Mouse (Mus musculus): ENCODE data around the gene Dnajb3.
"Not testable (repeated sequence)": the region's sequence is repeated elsewhere in the genome, so short reads cannot be mapped to it uniquely, and the experiment has no call there.

Dnajb3 gene

GRCm38 (mm10) chr1:88215466-88216380 lies 10.1 kb upstream of the Dnajb3 start:
- DNase-seq: peak; percentile 3 to 33

GRCm38 (mm10) chr1:88214462-88214952 lies 8.9 kb upstream of the Dnajb3 start:
- no peak for DNase-seq

- peak; percentile 13 to 47 for DNase-seq
Measured at GRCm38 (mm10) chr1:88213766-88214461, 8.3 kb upstream of the Dnajb3 start.

DNA sequence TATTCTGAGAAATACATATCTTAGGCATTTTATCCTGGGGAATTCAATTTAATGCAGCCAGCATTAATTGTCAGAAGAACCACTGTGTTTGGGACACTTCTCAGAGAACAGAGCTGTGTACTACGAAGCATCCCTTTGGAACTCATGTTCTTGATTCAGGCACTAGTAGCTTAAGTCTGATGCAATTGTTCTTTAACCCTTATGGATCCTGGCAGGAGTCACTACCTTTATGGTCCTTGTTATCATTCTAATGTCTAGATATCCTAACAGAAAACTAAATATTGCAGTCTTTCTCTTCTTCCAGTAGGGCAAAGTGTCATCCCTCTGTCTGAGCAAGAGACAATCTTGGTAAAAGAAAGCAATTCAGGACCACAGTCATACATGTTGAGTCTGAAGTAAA lies 7.5 kb upstream of the Dnajb3 start:
- no peak for DNase-seq

- peak; percentile 24 to 39 for DNase-seq
Measured at GRCm38 (mm10) chr1:88212341-88213045, 6.9 kb upstream of the Dnajb3 start.

DNA sequence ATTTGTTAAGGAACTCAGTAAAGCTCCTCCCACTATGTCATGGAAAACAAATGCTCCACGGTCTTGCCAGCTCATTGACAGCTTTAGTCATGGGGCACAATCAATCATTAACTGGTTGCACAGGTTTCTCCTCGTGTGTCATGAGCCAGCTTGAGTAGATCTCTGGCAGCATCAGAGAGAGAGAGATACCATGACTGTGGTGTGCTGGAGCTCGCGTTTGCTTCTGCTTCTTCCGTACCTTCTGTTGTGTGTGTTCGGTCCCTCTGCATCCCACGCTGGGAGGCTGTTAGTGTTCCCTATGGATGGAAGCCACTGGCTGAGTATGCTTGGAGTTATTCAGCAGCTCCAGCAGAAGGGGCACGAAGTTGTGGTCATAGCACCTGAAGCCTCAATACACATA lies 6.2 kb upstream of the Dnajb3 start, which contains the start of gene Ugt1a1:
Ugt1a1 (plus strand) TSS at position 148 of the 400 bp plus-strand sequence.
- peak; percentile 43 to 64 for DNase-seq

GRCm38 (mm10) chr1:88206843-88207479 lies 1.4 kb upstream of the Dnajb3 start:
- DNase-seq: no peak

GRCm38 (mm10) chr1:88200456-88200855 lies 5.1 kb downstream of the Dnajb3 start, which contains the start of gene Ugt1a2:
Gene Ugt1a2 (plus strand): TSS chr1:88200601.
- peak; percentile 48 to 88 for DNase-seq

DNA sequence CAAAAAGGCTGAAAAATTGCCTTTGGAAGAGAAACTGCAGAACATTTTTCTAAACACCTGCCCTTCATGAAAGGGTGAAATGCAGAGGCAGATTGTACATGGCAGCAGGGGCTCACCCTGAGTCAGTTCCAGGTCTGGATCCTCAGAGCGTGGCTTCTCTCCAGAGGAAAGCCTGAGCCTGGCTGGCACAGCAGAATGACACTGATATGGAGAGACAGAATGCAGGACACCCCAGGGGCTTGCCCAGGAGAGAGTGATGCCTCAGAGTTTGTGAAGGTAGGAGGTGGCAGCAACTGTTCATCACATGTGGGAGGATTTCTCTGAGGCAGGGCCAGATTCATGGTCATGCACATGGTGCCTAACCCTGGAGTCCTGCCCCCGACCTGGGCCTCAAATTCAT lies 5.6 kb downstream of the Dnajb3 start:
- DNase-seq: peak in 1 of 2 experiments; percentile 48

GRCm38 (mm10) chr1:88197443-88197842 lies 8.1 kb downstream of the Dnajb3 start:
- no peak for DNase-seq

DNA sequence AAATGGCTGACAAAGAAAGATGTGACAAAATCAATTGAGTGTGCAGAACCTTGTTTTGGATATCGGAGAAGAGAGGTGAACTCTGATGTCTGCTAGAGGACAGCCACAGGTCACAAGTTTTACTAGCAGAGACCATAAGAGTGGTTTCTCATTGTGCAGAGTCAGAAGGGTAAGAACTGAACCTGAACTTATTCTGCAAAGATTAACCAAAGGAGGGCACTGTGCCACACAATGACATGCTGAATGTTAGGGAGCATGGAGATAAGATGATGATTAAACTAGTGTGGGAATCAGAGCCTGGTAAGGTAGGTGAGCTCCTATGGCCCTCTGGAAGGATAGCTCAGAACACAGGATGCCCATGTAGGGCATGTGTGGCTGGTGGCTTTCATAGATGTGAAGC lies 9.9 kb downstream of the Dnajb3 start:
- peak; percentile 80 to 84 for DNase-seq

DNA sequence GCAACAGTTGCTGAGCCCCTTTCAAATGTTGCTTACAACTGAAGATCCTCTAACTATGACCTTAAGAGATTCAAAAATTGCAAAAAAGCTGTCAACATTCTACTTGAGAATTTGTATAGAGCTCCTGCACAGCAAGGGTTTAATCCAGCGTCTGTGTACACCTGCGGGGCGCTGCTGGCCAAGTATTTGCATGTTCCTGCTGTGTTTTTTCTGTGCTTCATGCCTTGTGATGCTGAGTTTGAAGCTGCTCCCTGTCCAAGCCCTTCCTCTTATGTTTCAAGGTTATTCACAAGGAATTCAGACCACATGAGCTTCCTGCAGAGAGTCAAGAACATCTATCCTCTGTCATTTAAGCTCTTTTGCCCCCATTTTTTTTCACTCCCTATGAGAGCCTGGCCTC lies 13.4 kb downstream of the Dnajb3 start:
- no peak for DNase-seq

GRCm38 (mm10) chr1:88186325-88186935 lies 19.2 kb downstream of the Dnajb3 start:
- no peak for DNase-seq

DNA sequence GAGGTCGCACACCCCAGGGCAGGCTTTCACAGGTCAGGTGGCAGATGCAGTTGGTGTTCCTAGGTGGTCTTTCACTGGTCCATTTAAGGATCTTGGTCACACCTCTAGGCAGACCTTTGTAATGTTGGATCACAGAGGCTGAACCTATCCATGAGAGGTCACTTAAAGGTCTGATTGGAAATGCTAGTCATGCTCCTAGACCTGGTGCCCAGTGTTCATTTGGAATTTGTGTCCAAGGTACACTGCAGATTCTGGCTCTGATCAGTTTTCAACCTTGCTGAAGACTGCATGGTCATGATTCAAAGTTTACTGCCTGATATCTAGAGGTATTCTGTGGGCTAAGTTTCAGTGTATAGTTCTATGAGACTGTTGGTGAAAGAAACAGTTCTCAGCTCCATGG lies 25.9 kb downstream of the Dnajb3 start:
- no peak for DNase-seq

DNA sequence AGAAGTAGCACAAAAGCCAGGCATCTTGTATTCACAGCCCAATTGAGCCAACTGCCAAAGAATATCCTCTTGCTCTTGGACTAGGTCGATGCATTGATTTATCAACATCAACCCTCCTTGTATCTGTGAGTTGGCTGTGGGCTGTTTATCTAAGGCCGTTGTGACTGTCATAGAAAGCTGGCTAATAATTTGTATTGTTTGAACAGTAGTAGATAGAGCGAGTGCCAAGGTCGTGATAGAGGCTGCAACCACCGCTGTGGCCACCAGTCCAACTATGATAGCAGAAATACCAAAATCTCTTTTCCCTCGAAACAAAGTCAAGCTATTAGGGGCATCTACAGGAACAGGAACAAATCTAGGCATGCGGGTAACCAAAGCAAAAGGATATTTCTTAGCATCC lies 33.4 kb downstream of the Dnajb3 start:
- not testable (repeated sequence) for DNase-seq

GRCm38 (mm10) chr1:88165711-88166110 lies 39.9 kb downstream of the Dnajb3 start, which contains the start of gene Ugt1a5:
Gene Ugt1a5 (plus strand): TSS chr1:88166012.
- no peak for DNase-seq

DNA sequence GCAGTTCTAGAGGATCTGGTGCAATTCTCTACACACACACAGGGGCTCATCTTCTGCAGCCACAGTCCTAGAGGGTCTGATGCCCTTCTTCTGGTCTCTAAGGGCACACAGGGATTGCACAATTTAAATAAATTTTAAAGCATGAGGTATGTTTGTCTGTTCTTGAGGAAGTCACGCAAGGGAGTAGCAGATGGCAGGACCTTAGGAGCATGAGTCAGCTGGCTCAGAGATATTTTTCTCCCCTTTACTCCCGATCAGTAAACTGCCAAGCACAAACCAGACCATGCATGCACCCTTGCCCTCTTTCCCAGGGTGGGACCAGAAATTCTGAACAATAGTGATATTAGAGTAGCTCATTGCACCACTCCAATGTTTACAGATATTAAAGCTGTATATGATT lies 47.2 kb downstream of the Dnajb3 start:
- DNase-seq: no peak
